Mouse (Mus musculus) lung, adult 2 months (tissue): ENCODE results near the gene Pdgfra. TPM values are rescaled to one million over a fixed set of nuclear protein-coding genes. Genes with fewer than 3 reads are reported as not detected.

ENCODE experiments used
- DNase-seq: peaks from one replicate; pipeline ENCODE4 v3.0.0; 2022
- H3K4me1 ChIP-seq: fragments of 200-500 bp; 2 replicates; pipeline ENCODE4 v1.6.1; 2011; ENCODE audit warnings: low read length; ENCODE audit not compliant: control insufficient read depth, insufficient read depth
- H3K4me3 ChIP-seq: fragments of 200-500 bp; replicated peaks from 2 replicates; pipeline ENCODE3; 2011; ENCODE audit warnings: low read depth, mild to moderate bottlenecking, control low read depth, low read length; ENCODE audit errors: extremely low read depth
- CTCF ChIP-seq: fragments of 200-500 bp; IDR thresholded peaks from 2 replicates; pipeline ENCODE4 v1.5.1; 2011; ENCODE audit warnings: mild to moderate bottlenecking, low read length, control low read depth; ENCODE audit not compliant: insufficient read depth
- POLR2A ChIP-seq: fragments of 200-500 bp; IDR thresholded peaks from 2 replicates; pipeline ENCODE4 v1.6.1; 2011; ENCODE audit warnings: low read depth, mild to moderate bottlenecking, control low read depth, low read length, borderline replicate concordance; ENCODE audit errors: extremely low read depth
- WGBS: fragments of 180-500 bp; shearing (Covaris S2); methylation state at CpG from one replicate; pipeline ENCODE4 v1.1.7; 2018; 5-methylcytosine and 5-hydroxymethylcytosine counted together
- polyA plus RNA-seq: library from polyadenylated mRNA; depleted of rRNA; stranded (reverse); fragments of >200 nt; gene quantifications from 2 replicates; pipeline ENCODE4 v1.2.3, GENCODE M21; 2012

Gene Pdgfra
- polyA plus RNA-seq, 1 experiment, result 82.2 TPM

DNA sequence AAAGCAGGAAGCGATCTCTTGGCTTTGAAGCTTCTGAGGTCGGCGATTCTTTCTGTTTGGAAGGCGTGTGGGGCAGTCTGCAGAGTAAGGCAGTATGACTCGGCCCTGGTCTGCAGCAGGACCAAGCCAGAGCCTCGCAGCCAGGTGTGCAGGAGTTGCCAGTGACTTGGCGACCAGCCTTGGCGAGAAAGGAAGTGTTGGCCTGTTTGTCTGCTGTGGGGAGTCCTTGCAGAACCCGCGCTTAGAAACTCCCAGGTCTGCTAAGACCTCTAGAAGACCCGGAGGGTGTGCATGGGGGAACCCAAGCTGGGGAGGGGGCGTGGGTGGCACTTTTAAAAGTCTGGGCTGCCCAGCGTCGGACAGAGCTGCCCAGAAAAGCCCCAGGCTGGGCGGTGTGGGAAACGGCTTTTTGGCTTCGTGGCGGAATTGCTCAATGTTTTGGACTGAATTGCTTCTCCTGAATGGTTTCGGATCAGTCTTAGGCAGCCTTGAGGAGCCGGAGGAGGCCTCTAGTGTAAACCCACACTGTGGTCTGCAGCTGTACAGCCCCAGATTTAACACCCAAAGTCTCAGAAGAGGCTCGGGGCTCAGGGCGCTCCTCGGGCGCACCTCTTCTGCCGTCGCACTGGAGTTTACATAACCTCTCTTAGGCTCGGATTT, 2.0 kb downstream of the Pdgfra start:
- TF ChIP-seq POLR2A, result 0 out of 2 replicates have a peak, but pooled peaks have one; percentile 4
- TF ChIP-seq CTCF, result no peak
- peaks cover 12% of the 10 kb centered on the region for H3K4me1 ChIP-seq
- peak; percentile 52 for DNase-seq
- 2% methylated on average over 27 of the region's 27 CpGs for WGBS
- peak overlapping the region; percentile 68 for H3K4me3 ChIP-seq

DNA sequence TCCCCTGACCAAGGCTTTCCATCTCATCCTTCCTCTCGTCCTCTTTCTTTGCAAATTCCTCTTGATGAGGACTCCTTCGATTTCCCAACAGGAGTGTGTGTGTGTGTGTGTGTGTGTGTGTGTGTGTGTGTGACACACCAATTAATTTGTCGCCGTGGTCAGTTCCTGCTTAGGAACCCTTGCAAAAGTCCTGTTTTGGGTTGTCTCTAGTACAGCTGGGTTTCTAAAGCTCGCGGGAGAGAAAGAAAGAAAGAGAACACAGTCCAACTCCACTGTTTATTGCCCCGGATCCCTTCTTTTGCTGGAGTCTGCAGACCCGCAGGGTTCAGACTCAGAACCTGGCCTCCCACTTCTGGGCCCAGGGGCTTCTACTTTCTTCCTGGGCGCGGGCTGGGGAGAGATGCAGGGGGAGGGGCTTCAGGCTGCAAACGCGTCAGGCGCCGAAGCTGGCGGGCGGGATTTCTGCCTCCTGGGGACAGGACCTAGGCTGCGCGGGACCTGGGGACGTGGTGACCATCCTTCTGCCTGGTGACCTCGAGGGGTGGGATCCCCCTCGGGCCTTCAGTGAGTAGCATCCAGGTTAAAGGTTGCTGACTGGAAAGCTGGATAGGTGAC, 2.6 kb downstream of the Pdgfra start:
- WGBS, result 2% methylated on average over 21 of the region's 21 CpGs
- no peak for DNase-seq
- Histone ChIP-seq H3K4me3 (peak overlapping the region; percentile 68), H3K4me1 (peaks cover 12% of the 10 kb centered on the region)
- TF ChIP-seq POLR2A (0 out of 2 replicates have a peak, but pooled peaks have one; percentile 20), CTCF (no peak)

DNA sequence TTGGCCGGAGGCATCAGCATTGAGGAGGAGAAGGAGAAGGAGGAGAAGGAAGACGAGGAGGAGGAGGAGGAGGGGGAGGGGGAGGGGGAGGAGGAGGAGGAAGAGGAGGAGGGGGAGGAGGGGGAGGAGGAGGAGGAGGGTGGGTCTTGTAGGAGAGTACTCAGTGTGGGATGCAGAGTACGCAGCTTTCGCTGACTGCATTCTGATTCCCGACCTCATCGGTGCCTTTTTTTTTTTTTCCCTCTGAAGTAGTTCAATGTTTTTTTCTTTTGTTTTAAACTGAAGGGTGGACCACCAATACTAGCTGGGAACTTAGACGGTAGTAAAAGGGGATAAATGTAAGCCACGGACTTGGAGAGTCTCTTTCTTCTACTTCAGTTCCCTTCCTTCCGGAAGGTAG, 3.2 kb downstream of the Pdgfra start:
- TF ChIP-seq POLR2A, result 0 out of 2 replicates have a peak, but pooled peaks have one; percentile 11
- TF ChIP-seq CTCF, result no peak
- DNase-seq, result no peak
- Histone ChIP-seq H3K4me1 (peaks cover 12% of the 10 kb centered on the region), H3K4me3 (peak overlapping the region; percentile 74)
- WGBS, result 2% methylated on average over 7 of the region's 9 CpGs

DNA sequence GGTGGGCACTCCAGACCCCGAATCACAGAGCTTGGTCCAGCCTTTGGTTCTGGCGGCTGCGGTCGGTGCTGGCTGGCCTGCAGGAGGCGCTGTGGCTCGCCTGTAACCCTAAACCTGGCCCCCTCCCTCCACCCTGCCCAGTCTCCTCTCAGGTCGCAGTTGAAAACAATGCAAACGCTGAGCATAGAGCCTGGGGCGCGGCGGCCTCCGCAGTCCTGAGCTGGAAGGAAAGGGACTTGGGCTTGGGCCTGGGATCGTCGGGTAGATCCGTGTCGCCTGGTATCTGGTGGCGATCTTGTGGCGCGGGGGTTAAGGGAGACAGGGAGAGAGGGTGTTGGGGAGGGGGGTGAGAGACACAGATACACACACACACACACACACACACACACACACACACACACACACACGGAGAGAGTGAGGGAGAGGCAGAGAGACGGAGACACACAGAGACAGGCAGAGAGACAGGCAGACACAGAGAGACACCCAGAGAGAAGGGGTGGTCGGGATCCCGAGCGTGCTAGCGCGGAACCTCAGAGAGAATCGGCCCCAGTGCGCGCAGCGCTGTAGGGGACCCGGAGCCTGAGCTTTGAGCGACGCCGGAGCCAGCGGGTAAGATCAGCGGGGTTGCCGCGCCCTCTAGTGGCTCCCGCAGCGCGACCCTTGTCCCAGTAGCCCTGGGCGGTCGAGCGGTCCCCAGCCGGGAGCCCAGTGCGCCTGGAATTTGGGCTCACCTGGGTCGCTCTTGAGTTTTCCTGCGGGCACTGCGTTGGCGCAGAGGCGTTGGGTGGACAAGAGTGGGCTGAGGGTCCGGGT, 3.9 kb downstream of the Pdgfra start:
- Histone ChIP-seq H3K4me3 (peak overlapping the region; percentile 74), H3K4me1 (peaks cover 12% of the 10 kb centered on the region)
- TF ChIP-seq CTCF (peak; percentile 43), POLR2A (no peak)
- peak; percentile 78 for DNase-seq
- under 1% methylated on average over 52 of the region's 52 CpGs for WGBS

DNA sequence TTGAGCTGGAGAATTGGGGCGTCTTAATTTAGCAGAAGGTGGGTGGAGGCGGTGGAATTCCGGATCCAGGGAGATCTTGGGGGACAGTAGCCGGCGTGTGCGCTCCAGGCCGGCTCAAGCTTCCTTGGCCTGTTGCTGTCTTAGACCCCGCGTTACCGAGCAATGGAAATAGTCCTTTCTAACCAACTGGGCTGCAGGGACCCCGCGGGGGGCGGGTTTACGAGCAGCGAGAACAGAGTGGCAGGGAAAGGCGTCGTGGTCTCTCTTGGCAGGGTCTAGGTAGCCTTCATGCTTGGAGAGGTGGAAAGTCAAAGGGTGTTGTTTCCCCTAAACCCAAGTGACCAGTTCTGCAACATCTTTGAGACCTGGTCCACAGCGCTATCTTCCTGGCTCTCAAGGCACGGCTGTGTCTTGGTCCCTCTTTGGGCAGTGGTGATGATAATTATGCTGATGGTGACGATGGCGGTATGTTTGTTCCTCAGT, 4.5 kb downstream of the Pdgfra start:
- no peak for TF ChIP-seq CTCF
- no peak for TF ChIP-seq POLR2A
- under 1% methylated on average over 21 of the region's 21 CpGs for WGBS
- peak overlapping the region; percentile 58 for H3K4me3 ChIP-seq
- peaks cover 12% of the 10 kb centered on the region for H3K4me1 ChIP-seq
- no peak for DNase-seq

DNA sequence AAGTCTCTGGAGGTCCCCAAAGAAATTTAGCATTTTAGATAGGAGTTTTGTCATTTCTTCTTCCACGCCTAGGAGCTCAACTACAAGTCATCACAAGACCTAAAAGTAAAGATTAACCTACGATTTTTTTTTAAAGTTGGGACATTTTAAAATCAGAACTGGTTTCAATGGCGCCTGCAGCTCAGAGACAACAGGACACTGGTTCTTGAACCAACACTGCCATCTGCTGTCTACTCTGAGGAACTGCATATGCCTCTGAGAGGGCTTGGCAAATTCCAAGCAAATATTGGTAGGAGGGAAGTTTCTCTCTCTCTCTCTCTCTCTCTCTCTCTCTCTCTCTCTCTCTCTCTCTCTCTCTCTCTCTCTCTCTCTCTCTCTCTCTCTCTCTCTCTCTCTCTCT, 4.9 kb downstream of the Pdgfra start:
- no peak for TF ChIP-seq POLR2A
- peak; percentile 68 for TF ChIP-seq CTCF
- Histone ChIP-seq H3K4me1 (peaks cover 12% of the 10 kb centered on the region), H3K4me3 (no peak overlapping the region)
- DNase-seq, result no peak
- WGBS, result 0% methylated on average over 3 of the region's 3 CpGs

DNA sequence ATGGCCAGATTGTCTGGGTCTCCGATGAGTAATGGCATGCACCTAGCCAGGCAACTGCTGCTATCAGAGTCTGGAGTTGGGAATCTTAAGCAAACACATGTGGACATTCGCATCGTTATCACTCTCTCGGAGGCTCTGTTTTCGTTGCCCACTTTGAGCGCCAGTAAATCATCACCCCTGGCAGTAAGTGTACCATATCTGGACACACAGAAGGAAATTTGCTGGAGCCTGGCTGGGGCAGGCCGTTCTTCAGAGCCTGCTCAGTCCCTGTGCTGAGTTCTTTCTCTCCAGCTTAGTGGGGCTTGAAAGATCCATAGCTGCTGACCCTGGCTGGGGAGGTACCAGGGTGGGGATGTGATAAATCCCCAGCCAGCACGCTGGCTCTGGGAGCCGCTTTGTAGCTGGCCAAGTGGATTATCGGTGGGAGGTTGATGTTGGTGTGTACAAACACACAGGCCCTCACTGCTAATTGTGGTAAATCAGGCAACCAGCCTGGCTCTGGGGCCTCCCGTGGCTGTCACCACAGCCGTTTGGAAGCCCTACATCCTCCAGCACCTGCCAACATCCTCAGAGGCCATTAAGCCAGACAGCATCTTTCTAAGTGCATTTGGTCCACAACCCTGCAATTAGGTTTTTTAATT, 8.6 kb downstream of the Pdgfra start:
- no peak for DNase-seq
- Histone ChIP-seq H3K4me1 (peaks cover 4% of the 10 kb centered on the region), H3K4me3 (no peak overlapping the region)
- 43% methylated on average over 12 of the region's 12 CpGs for WGBS
- TF ChIP-seq POLR2A (no peak), CTCF (no peak)

DNA sequence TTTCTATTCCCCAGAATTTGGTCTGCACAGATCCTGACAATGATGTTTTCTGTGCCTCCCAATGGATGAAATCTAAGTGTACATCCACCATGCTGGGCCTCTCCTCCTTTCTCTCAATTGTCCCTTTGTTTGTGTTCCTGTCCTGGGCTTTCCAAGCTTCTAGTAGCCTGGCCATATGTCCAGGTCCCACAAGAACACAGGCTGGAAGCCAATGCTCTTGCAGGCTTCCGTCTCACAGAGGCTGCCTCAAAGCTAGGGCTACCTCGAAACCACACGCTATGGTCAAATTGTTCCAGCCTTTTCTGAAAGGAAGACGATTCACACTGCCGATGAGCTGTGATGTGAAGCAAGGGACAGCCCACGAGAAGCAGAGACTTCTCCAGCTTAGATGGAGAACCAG, 9.5 kb downstream of the Pdgfra start:
- TF ChIP-seq POLR2A (no peak), CTCF (no peak)
- no peak for DNase-seq
- WGBS, result 72% methylated on average over 6 of the region's 6 CpGs
- no peak overlapping the region for H3K4me3 ChIP-seq
- no peaks in the 10 kb centered on the region; the same call in 1 of the 2 replicates for H3K4me1 ChIP-seq
